Mouse (Mus musculus) liver (tissue): ENCODE measurements around the gene Lurap1.

Experiments used
- DNase-seq: peaks from one replicate; pipeline ENCODE4 v3.0.0-alpha.2; 2020; ENCODE audit warnings: mixed read lengths

The Lurap1 gene

DNA sequence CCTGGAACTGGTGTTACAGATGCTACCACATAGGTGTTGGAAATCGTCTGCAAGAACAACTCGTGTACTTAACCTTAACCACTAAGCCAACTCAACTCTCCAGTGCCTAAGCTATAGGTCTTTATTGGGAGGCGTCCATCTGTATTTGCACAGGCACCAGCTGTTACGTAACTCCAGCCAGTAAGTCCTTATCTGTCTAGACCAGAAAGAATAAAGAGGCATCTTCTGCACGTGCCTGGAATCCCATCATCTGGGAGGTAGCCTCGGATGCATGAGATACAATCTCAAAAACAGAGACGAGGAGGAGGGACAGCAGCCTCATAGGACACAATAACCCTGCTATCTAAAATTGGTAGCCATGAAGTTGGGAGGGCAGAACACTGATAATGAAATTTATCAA is 50.2 kb downstream of the Lurap1 start:
- DNase-seq: peak; percentile 58

DNA sequence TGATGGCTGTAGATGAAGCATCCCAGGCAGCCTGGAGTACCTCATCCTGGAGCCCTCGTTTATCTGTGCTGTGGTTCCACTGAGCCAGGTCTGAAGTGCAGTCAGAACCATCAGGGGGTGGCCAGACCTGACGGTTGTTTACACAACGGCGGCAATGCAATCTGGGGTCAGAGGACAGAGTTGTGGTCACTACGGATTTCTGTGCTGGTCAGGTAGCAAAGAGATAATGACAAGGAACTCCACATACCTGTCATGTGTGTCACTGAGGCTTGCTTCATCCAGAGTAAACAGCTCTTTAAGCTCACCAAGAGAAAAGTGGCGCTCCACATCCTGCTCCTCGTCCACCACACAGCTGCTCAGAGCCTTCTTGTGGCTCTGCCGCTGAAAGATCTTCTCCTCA is 53.9 kb downstream of the Lurap1 start:
- DNase-seq: peak; percentile 33

DNA sequence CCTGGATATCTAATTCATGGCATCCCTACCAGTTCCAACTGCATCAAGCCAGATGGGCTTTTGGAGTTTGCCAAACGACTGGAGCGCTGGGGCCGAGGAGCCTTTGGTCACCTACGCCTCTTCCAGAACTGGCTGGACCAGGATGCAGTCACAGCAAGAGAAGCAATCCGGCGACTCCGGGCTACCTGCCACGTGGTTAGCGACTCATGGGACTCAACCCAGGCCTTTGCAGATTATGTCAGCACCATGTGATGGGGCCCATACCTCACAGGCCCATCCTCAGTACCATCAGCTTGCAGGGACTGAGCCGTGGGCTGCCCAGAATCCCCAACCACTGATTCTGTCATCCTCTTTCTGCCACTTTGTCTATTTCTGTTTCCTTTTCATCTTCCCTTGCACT is 54.8 kb downstream of the Lurap1 start:
- DNase-seq: no peak

DNA sequence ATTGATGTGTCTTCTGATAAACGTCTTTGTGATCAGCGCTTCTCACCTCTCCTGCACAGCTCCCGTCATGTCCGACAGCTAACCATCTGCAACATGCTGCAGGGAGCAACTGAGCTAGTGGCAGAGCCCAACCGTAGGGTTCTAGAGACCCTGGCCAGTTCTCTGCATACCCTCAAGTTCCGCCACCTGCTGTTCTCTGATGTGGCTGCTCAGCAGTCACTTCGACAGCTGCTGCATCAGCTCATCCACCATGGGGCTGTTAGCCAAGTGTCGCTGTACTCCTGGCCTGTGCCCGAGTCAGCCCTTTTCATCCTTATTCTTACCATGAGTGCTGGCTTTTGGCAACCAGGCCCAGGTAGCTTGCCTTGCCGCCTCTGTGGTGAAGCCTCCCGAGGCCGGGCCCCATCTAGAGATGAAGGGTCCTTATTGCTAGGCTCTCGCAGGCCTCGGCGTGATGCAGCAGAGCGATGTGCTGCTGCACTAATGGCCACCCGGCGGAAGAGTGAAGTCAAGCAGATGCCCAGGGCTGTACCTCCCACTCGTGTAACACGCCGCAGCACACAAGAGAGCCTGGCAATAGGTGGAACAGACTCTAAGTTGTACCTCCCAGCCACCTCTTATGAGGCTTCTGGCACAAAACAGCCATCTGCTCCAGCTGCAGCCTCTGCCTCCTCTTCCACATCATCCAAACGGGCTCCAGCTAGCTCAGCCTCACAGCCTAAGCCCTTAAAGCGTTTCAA is 62.5 kb downstream of the Lurap1 start:
- DNase-seq: no peak
